ENCODE assay signal across 10 mouse cellular contexts in genomic region chr4:130084331-130084945, GRCm38 (mm10). TPM values are rescaled to one million over a fixed set of nuclear protein-coding genes. Genes with fewer than 3 reads are reported as not detected.
A peak's percentile ranks its signal among the peaks of the same experiment; 100 is the strongest.
DNase-seq lines count a peak whose midpoint lies in the region; ATAC-seq and TF ChIP-seq lines count a peak whose summit lies in the region.
"Had no signal": no experiment of that assay in that cellular context is flagged by ENCODE, and none has a peak within 500 bp of the region (broad histone marks: within the 10 kb centered on the region; RNA-seq: fewer than 3 reads in every experiment).

No protein-coding gene starts in this region.

- H3K4me3 ChIP-seq in midbrain, embryonic 10.5 days = no peak overlapping the region
- no peak overlapping the region for H3K4me3 ChIP-seq in midbrain, embryonic 13.5 days (replicated peaks)
- no peak overlapping the region for H3K4me3 ChIP-seq in heart, adult 2 months
- no peak overlapping the region for H3K4me3 ChIP-seq in stomach, postnatal 0 days (ENCODE audit: low read depth, low read length)
- H3K4me3 ChIP-seq in forebrain, embryonic 10.5 days = no peak overlapping the region

- no peak overlapping the region for H3K4me2 ChIP-seq in midbrain, embryonic 13.5 days (replicated peaks)
- no peak overlapping the region for H3K4me2 ChIP-seq in stomach, postnatal 0 days (replicated peaks; ENCODE audit: low read depth)

- peaks cover 50% of the 10 kb centered on the region for H3K4me1 ChIP-seq in midbrain, embryonic 10.5 days
- peaks cover 27% of the 10 kb centered on the region for H3K4me1 ChIP-seq in midbrain, embryonic 13.5 days (replicated peaks)
- H3K4me1 ChIP-seq in heart, adult 2 months (ENCODE audit: control insufficient read depth, insufficient read depth, low read length) = no peaks in the 10 kb centered on the region
- no peaks in the 10 kb centered on the region for H3K4me1 ChIP-seq in stomach, postnatal 0 days (replicated peaks; ENCODE audit: control insufficient read depth, insufficient read depth)
- peaks cover 44% of the 10 kb centered on the region for H3K4me1 ChIP-seq in forebrain, embryonic 10.5 days

- peak; percentile 26 for DNase-seq in embryo, embryonic 10 days (ENCODE audit: low spot score)
- DNase-seq in embryo, embryonic 9.5 days (ENCODE audit: extremely low spot score) = no peak
- no peak for DNase-seq in midbrain, embryonic 10.5 days (ENCODE audit: low spot score)
- peak; percentile 55 to 69 for DNase-seq in heart, adult 2 months
- peak; percentile 31 for DNase-seq in stomach, postnatal 0 days (ENCODE audit: low spot score)
- no peak for DNase-seq in forebrain, embryonic 10.5 days (ENCODE audit: extremely low spot score, low spot score)

- intact Hi-C loops in heart, adult 2 months (cut with DNase I) = loop anchor here (10.0 kb wide), 1 partner anchor 300 kb away; no protein-coding TSS in a partner anchor

- TF ChIP-seq POLR2A in heart, adult 2 months (IDR thresholded peaks at IDR 0.05; ENCODE audit: insufficient read depth, low read depth, low read length) = no peak

- H3K27ac ChIP-seq in midbrain, embryonic 10.5 days (replicated peaks) = peak overlapping the region; percentile 23
- H3K27ac ChIP-seq in midbrain, embryonic 13.5 days = no peak overlapping the region
- H3K27ac ChIP-seq in heart, adult 2 months = no peak overlapping the region
- H3K27ac ChIP-seq in stomach, postnatal 0 days (replicated peaks) = no peak overlapping the region
- no peak overlapping the region for H3K27ac ChIP-seq in forebrain, embryonic 10.5 days
- H3K27ac ChIP-seq: liver, embryonic 14.5 days had no signal

- H3K36me3 ChIP-seq in midbrain, embryonic 10.5 days = no peaks in the 10 kb centered on the region
- H3K36me3 ChIP-seq in midbrain, embryonic 13.5 days = no peaks in the 10 kb centered on the region
- no peaks in the 10 kb centered on the region for H3K36me3 ChIP-seq in heart, adult 2 months (ENCODE audit: control insufficient read depth, insufficient read depth, low read length)
- H3K36me3 ChIP-seq in stomach, postnatal 0 days (ENCODE audit: control insufficient read depth, insufficient read depth, low read length) = peaks cover 2% of the 10 kb centered on the region; the same call in 1 of the 2 replicates
- no peaks in the 10 kb centered on the region for H3K36me3 ChIP-seq in forebrain, embryonic 10.5 days (replicated peaks)

- no peak overlapping the region for H3K9ac ChIP-seq in midbrain, embryonic 13.5 days (replicated peaks)
- no peak overlapping the region for H3K9ac ChIP-seq in heart, adult 2 months (ENCODE audit: low read depth, low read length)
- no peak overlapping the region for H3K9ac ChIP-seq in stomach, postnatal 0 days (ENCODE audit: low read length)
- H3K9ac ChIP-seq: liver, embryonic 14.5 days had no signal

- WGBS in midbrain, embryonic 10.5 days = 38% methylated on average over 7 of the region's 7 CpGs
- 35% methylated on average over 7 of the region's 7 CpGs for WGBS in midbrain, embryonic 13.5 days
- 44% methylated on average over 7 of the region's 7 CpGs for WGBS in heart, adult 2 months
- WGBS in stomach, postnatal 0 days = 38% methylated on average over 7 of the region's 7 CpGs
- WGBS in forebrain, embryonic 10.5 days = 56% methylated on average over 7 of the region's 7 CpGs

- no peaks in the 10 kb centered on the region for H3K9me3 ChIP-seq in midbrain, embryonic 10.5 days (replicated peaks)
- H3K9me3 ChIP-seq in midbrain, embryonic 13.5 days = no peaks in the 10 kb centered on the region
- no peaks in the 10 kb centered on the region for H3K9me3 ChIP-seq in stomach, postnatal 0 days (ENCODE audit: control insufficient read depth, low read length)
- no peaks in the 10 kb centered on the region for H3K9me3 ChIP-seq in forebrain, embryonic 10.5 days

- peaks cover 48% of the 10 kb centered on the region for H3K27me3 ChIP-seq in midbrain, embryonic 10.5 days (ENCODE audit: low read depth, poor library complexity, severe bottlenecking)
- peaks cover 17% of the 10 kb centered on the region for H3K27me3 ChIP-seq in midbrain, embryonic 13.5 days
- no peaks in the 10 kb centered on the region for H3K27me3 ChIP-seq in heart, adult 2 months (ENCODE audit: control insufficient read depth, insufficient read depth, low read length)
- H3K27me3 ChIP-seq in stomach, postnatal 0 days (ENCODE audit: control insufficient read depth, insufficient read depth, low read length) = no peaks in the 10 kb centered on the region
- peaks cover 70% of the 10 kb centered on the region for H3K27me3 ChIP-seq in forebrain, embryonic 10.5 days (ENCODE audit: poor library complexity, severe bottlenecking)

- TF ChIP-seq CTCF in heart, adult 2 months (IDR thresholded peaks at IDR 0.05) = no peak
- TF ChIP-seq CTCF in stomach, postnatal 0 days (IDR thresholded peaks at IDR 0.05; ENCODE audit: low read depth) = no peak

- no peak for ATAC-seq in midbrain, embryonic 13.5 days
- ATAC-seq in stomach, postnatal 0 days (ENCODE audit: low FRiP score, low TSS enrichment) = peak; percentile 27; the same call in 1 of the 2 replicates
- ATAC-seq in megakaryocyte, adult 5-6 weeks (ENCODE audit: poor library complexity, severe bottlenecking) = no peak
- ATAC-seq: intestine, embryonic 16.5 days had no signal

- no peaks in the 10 kb centered on the region for H3K79me2 ChIP-seq in heart, adult 2 months (replicated peaks; ENCODE audit: control insufficient read depth, insufficient read depth, low read length)

- TF ChIP-seq EP300 in heart, adult 2 months (IDR thresholded peaks at IDR 0.05; ENCODE audit: insufficient read depth, low read depth, low read length) = no peak
- TF ChIP-seq EP300 in stomach, postnatal 0 days (optimal IDR thresholded peaks at IDR 0.05) = no peak

RNA-seq across cellular contexts. Expression of gene Pef1, which starts 17.9 kb away (rescaled TPM):
- 74.0 and 76.9 TPM in 2 replicates for polyA plus RNA-seq in midbrain, embryonic 10.5 days (2016; fragmentation: Nextera tagmentation; extraction: Ambion mirVana)
- 65.3 and 72.0 TPM in 2 replicates for polyA plus RNA-seq in midbrain, embryonic 13.5 days (2015; fragmentation: Nextera tagmentation; extraction: Ambion mirVana)
- 10 to 100 TPM; 31.4 to 38.0 TPM for total RNA-seq in heart, adult 2 months (2021)
- 59.3 and 63.7 TPM in 2 replicates for polyA plus RNA-seq in heart, adult 2 months (2012; rRNA removed)
- 63.7 and 64.7 TPM in 2 replicates for polyA plus RNA-seq in stomach, postnatal 0 days (2015; fragmentation: Nextera tagmentation; extraction: Ambion mirVana)
- 69.8 and 70.4 TPM in 2 replicates for polyA plus RNA-seq in forebrain, embryonic 10.5 days (2016; fragmentation: Nextera tagmentation; extraction: Ambion mirVana)
- 53.1 TPM in 2 replicates for total RNA-seq in megakaryocyte, adult 5-6 weeks (2015)
- 12.3 and 18.0 TPM in 2 replicates for total RNA-seq in megakaryocyte, adult 5-6 weeks (2017)

RNA-seq across cellular contexts. Expression of gene Col16a1, which starts 36.8 kb away (rescaled TPM):
- 3.8 and 5.8 TPM in 2 replicates for polyA plus RNA-seq in midbrain, embryonic 10.5 days (2016; fragmentation: Nextera tagmentation; extraction: Ambion mirVana)
- polyA plus RNA-seq in midbrain, embryonic 13.5 days (2015; fragmentation: Nextera tagmentation; extraction: Ambion mirVana) = 2.9 and 3.4 TPM in 2 replicates
- 1 to 10 TPM; 5.0 to 5.5 TPM for total RNA-seq in heart, adult 2 months (2021)
- 7.2 and 8.4 TPM in 2 replicates for polyA plus RNA-seq in heart, adult 2 months (2012; rRNA removed)
- polyA plus RNA-seq in stomach, postnatal 0 days (2015; fragmentation: Nextera tagmentation; extraction: Ambion mirVana) = 47.7 and 51.6 TPM in 2 replicates
- 2.3 and 2.4 TPM in 2 replicates for polyA plus RNA-seq in forebrain, embryonic 10.5 days (2016; fragmentation: Nextera tagmentation; extraction: Ambion mirVana)
- total RNA-seq in megakaryocyte, adult 5-6 weeks (2015) = not detected in 2 replicates
- total RNA-seq in megakaryocyte, adult 5-6 weeks (2017) = not detected in 2 replicates

RNA-seq across cellular contexts. Expression of gene Hcrtr1, which starts 54.7 kb away (rescaled TPM):
- polyA plus RNA-seq in midbrain, embryonic 10.5 days (2016; fragmentation: Nextera tagmentation; extraction: Ambion mirVana) = 0.23 and 0.31 TPM in 2 replicates
- polyA plus RNA-seq in midbrain, embryonic 13.5 days (2015; fragmentation: Nextera tagmentation; extraction: Ambion mirVana) = 0.41 and 0.94 TPM in 2 replicates
- not detected for total RNA-seq in heart, adult 2 months (2021)
- polyA plus RNA-seq in heart, adult 2 months (2012; rRNA removed) = 0.23 and 0.27 TPM in 2 replicates
- 0.39 and 0.73 TPM in 2 replicates for polyA plus RNA-seq in stomach, postnatal 0 days (2015; fragmentation: Nextera tagmentation; extraction: Ambion mirVana)
- 0.32 and 0.36 TPM in 2 replicates for polyA plus RNA-seq in forebrain, embryonic 10.5 days (2016; fragmentation: Nextera tagmentation; extraction: Ambion mirVana)
- total RNA-seq in megakaryocyte, adult 5-6 weeks (2015) = not detected in 2 replicates
- total RNA-seq in megakaryocyte, adult 5-6 weeks (2017) = not detected in 2 replicates
- polyA plus RNA-seq: liver, embryonic 14.5 days had no signal

Comparison
In these comparisons a context has a peak if more than half of its experiments do, and no peak if none do; other contexts are left out.
1. DNase-seq: peak in embryo, embryonic 10 days (single experiment), heart, adult 2 months (2 of 2) and stomach, postnatal 0 days (single experiment); none in embryo, embryonic 9.5 days (single experiment), midbrain, embryonic 10.5 days (single experiment) and forebrain, embryonic 10.5 days (single experiment).